Mouse (Mus musculus): ENCODE data around the gene Nrgn.

DNA sequence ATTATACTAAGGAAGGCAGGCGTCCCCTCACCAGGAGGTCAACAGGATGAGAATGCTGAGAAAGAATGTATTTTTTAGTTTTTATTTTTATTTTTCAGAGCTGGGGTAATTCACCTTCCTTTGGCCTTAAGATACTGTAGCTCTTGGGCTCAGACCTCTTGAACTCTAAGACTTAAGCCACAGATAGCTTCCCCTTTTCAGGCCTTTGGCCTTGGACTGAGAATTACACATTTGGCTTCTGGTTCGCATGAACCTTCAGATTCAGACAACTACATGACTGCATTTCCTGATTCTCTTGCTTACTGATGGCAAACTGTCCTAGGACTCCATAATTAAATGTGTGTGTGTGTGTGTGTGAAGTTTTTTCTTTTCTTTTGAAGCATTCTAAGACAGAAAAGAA, 45.9 kb upstream of the Nrgn start:
- TF ChIP-seq CTCF (IDR thresholded peaks at IDR 0.05; ENCODE audit: borderline replicate concordance, insufficient read depth, low read depth, low read length) (no peak), POLR2A (IDR thresholded peaks at IDR 0.05; ENCODE audit: borderline replicate concordance, insufficient read depth, low read length) (no peak)

All from cerebellum, adult 2 months (tissue).